In the genomic region with DNA sequence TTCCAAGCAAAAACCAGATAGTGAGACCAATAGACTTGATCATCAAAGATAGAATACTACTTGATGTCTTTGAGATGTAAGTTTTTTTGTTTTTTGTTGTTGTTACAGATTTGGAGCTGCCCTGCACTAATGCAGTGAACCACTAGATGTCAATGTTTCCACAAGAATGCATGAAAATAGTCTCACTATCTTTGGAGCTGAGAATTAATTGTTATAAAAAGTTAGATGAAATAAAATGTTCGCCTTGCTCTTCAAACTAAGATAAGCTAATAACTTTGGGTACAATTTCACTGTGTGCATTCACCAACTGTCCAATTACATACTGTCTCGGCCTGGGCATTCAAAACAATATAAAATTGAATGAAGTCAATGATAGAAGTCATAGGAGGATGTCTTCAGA, we compare ENCODE assay signal across 10 mouse cellular contexts.
DNase-seq lines count a peak whose midpoint lies in the region; ATAC-seq lines count a peak whose summit lies in the region.
"Had no signal": no experiment of that assay in that cellular context is flagged by ENCODE, and none has a peak within 500 bp of the region (broad histone marks: within the 10 kb centered on the region; RNA-seq: fewer than 3 reads in every experiment).

No protein-coding gene starts in this region.

- ATAC-seq in cerebellum, adult (ENCODE audit: insufficient number of reproducible peaks, low FRiP score, low TSS enrichment), result 0 out of 2 replicates have a peak, but pooled peaks have one; percentile 26
- 0 out of 2 replicates have a peak, but pooled peaks have one; percentile 44 for ATAC-seq in neural tube, embryonic 12.5 days (ENCODE audit: low FRiP score, low read depth)
- 0 out of 2 replicates have a peak, but pooled peaks have one; percentile 12 for ATAC-seq in kidney, embryonic 16.5 days (ENCODE audit: low FRiP score, low TSS enrichment)
- no peak for ATAC-seq in activated CD4-positive, CD25-positive, alpha-beta regulatory T cell, adult 4 months

- no peak overlapping the region for H3K4me3 ChIP-seq in neural tube, embryonic 12.5 days
- H3K4me3 ChIP-seq in kidney, embryonic 16.5 days (ENCODE audit: low read length), result no peak overlapping the region
- H3K4me3 ChIP-seq: heart, embryonic 13.5 days had no signal

- no peaks in the 10 kb centered on the region for H3K9me3 ChIP-seq in neural tube, embryonic 12.5 days
- no peaks in the 10 kb centered on the region for H3K9me3 ChIP-seq in kidney, embryonic 16.5 days (ENCODE audit: low read length)
- H3K9me3 ChIP-seq: G1E; heart, embryonic 13.5 days had no signal

- no peak overlapping the region for H3K27ac ChIP-seq in neural tube, embryonic 12.5 days
- no peak overlapping the region for H3K27ac ChIP-seq in kidney, embryonic 16.5 days (ENCODE audit: low read length)
- H3K27ac ChIP-seq: heart, embryonic 13.5 days had no signal

- no peak overlapping the region for H3K4me2 ChIP-seq in neural tube, embryonic 12.5 days (replicated peaks)
- no peak overlapping the region for H3K4me2 ChIP-seq in kidney, embryonic 16.5 days (replicated peaks; ENCODE audit: low read depth, low read length)
- H3K4me2 ChIP-seq: heart, embryonic 13.5 days had no signal

- no peaks in the 10 kb centered on the region for H3K4me1 ChIP-seq in neural tube, embryonic 12.5 days
- H3K4me1 ChIP-seq in kidney, embryonic 16.5 days (ENCODE audit: insufficient read depth, low read length), result no peaks in the 10 kb centered on the region
- H3K4me1 ChIP-seq: heart, embryonic 13.5 days had no signal

- no peaks in the 10 kb centered on the region for H3K36me3 ChIP-seq in neural tube, embryonic 12.5 days
- H3K36me3 ChIP-seq in kidney, embryonic 16.5 days (ENCODE audit: insufficient read depth, low read length), result no peaks in the 10 kb centered on the region
- H3K36me3 ChIP-seq: G1E; heart, embryonic 13.5 days had no signal

- H3K9ac ChIP-seq in neural tube, embryonic 12.5 days, result no peak overlapping the region
- no peak overlapping the region for H3K9ac ChIP-seq in kidney, embryonic 16.5 days (replicated peaks; ENCODE audit: low read length)
- H3K9ac ChIP-seq: heart, embryonic 13.5 days had no signal

- no peaks in the 10 kb centered on the region for H3K27me3 ChIP-seq in neural tube, embryonic 12.5 days (replicated peaks)
- H3K27me3 ChIP-seq in kidney, embryonic 16.5 days (ENCODE audit: insufficient read depth, low read length), result no peaks in the 10 kb centered on the region
- H3K27me3 ChIP-seq: heart, embryonic 13.5 days had no signal

- 47% methylated on average over 2 of the region's 2 CpGs for WGBS in neural tube, embryonic 12.5 days
- 38% methylated on average over 2 of the region's 2 CpGs for WGBS in kidney, embryonic 16.5 days

- DNase-seq in cerebellum, adult 11-12 months, result no peak
- no peak for DNase-seq in neural tube, embryonic 10.5 days (ENCODE audit: extremely low spot score, low spot score)
- DNase-seq in cerebellum, postnatal 36 days, result peak; percentile 29 to 57
- peak; percentile 49 for DNase-seq in lung, postnatal 36 days

Comparison
In these comparisons a context has a peak if more than half of its experiments do, and no peak if none do; other contexts are left out.
1. DNase-seq: peak in cerebellum, postnatal 36 days (2 of 2) and lung, postnatal 36 days (single experiment); none in cerebellum, adult 11-12 months (single experiment) and neural tube, embryonic 10.5 days (single experiment).